Mouse (Mus musculus) intestine, embryonic 15.5 days (tissue): Measurements from ENCODE around the gene Magoh. TPM values are rescaled to one million over a fixed set of nuclear protein-coding genes. Genes with fewer than 3 reads are reported as not detected.

Experiments
- ATAC-seq: fragments of 200-750 bp; cut with Nextera tagmentation; 2 replicates; pipeline ENCODE4 v1.8.0; 2017; ENCODE audit warnings: moderate TSS enrichment, moderate library complexity
- H3K27ac ChIP-seq: fragments of 300-500 bp; sonication (generic); 2 replicates; pipeline ENCODE4 v1.5.1; 2015; ENCODE audit warnings: mild to moderate bottlenecking, inconsistent platforms
- H3K27me3 ChIP-seq: fragments of 300-500 bp; sonication (generic); replicated peaks from 2 replicates; pipeline ENCODE4 v1.6.1; 2015; ENCODE audit warnings: inconsistent platforms
- H3K36me3 ChIP-seq: fragments of 300-500 bp; sonication (generic); 2 replicates; pipeline ENCODE4 v1.6.1; 2015; ENCODE audit warnings: inconsistent platforms
- H3K4me1 ChIP-seq: fragments of 300-500 bp; sonication (generic); replicated peaks from 2 replicates; pipeline ENCODE4 v1.6.1; 2015; ENCODE audit warnings: inconsistent platforms
- H3K4me2 ChIP-seq: fragments of 300-500 bp; sonication (generic); replicated peaks from 2 replicates; pipeline ENCODE4 v1.6.1; 2015; ENCODE audit warnings: mild to moderate bottlenecking, inconsistent platforms
- H3K4me3 ChIP-seq: fragments of 300-500 bp; sonication (generic); replicated peaks from 2 replicates; pipeline ENCODE4 v1.5.1; 2015; ENCODE audit warnings: inconsistent platforms
- H3K9ac ChIP-seq: fragments of 300-500 bp; sonication (generic); 2 replicates; pipeline ENCODE4 v1.6.1; 2015; ENCODE audit warnings: inconsistent platforms
- H3K9me3 ChIP-seq: fragments of 300-500 bp; sonication (generic); 2 replicates; pipeline ENCODE4 v1.6.1; 2016; ENCODE audit warnings: inconsistent platforms
- WGBS: fragments of 180-500 bp; shearing (Covaris S2); methylation state at CpG from one replicate; pipeline ENCODE4 v1.1.7; 2015; 5-methylcytosine and 5-hydroxymethylcytosine counted together
- polyA plus RNA-seq: library from polyadenylated mRNA; unstranded; fragments of >200 nt; fragmentation: Nextera tagmentation; extraction: Ambion mirVana; gene quantifications from 2 replicates; pipeline ENCODE4 v1.2.1, GENCODE M21; 2015

Magoh gene
- 160 and 194 TPM in 2 replicates for polyA plus RNA-seq

DNA sequence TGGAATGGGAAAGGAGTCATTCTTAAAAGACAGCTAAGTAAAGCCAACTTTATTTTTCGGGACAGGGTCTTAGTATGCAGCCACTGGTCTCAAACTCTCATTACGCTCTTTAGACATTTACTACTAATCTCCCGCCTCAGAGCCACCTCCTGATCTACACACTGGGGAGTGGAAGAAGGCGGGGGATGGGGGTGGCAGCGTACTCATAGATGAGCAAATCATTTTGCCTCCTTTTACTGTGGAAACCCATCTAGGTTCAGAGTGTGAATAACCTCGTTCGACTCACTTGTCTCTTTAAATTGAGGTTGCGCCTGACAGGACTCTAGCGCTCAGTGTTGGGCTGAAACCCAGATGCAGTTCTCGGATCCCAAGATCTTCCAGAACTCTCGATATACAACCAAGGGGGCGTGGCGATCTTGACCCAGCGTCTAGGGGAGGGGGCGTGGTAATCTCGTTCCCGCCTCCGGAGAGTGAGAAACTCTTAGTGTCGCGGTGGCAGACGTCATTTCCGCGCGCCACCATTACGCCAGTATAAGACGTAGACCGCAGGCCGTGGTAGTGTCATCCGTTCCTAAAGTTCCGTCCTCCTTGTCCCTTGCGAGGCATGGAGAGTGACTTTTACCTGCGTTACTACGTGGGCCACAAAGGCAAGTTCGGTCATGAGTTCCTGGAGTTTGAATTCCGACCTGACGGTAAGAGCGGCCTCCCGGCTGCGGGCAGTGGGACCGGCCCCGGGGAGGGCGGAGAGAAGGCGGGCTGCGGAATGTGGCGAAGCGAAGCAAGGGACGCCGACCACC is at the start of gene Magoh:
Magoh (plus strand) TSS at position 502 of the 797 bp plus-strand sequence.
- peak; percentile 97 for ATAC-seq
- H3K36me3 ChIP-seq: peaks cover 18% of the 10 kb centered on the region
- WGBS: 2% methylated on average over 48 of the region's 48 CpGs
- peak within 1 kb of the TSS; percentile 76 for H3K4me2 ChIP-seq
- peaks cover 6% of the 10 kb centered on the region; the same call in 1 of the 2 replicates for H3K4me1 ChIP-seq
- H3K27ac ChIP-seq: peak within 1 kb of the TSS; percentile 68; the same call in 1 of the 2 replicates
- no peaks in the 10 kb centered on the region for H3K9me3 ChIP-seq
- H3K9ac ChIP-seq: peak within 1 kb of the TSS; percentile 85
- peak within 1 kb of the TSS; percentile 82 for H3K4me3 ChIP-seq
- no peaks in the 10 kb centered on the region for H3K27me3 ChIP-seq

- Histone ChIP-seq H3K36me3 (no peaks in the 10 kb centered on the region), H3K9me3 (no peaks in the 10 kb centered on the region), H3K4me2 (no peak overlapping the region), H3K27ac (no peak overlapping the region), H3K9ac (no peak overlapping the region), H3K27me3 (no peaks in the 10 kb centered on the region), H3K4me1 (peaks cover 27% of the 10 kb centered on the region), H3K4me3 (no peak overlapping the region)
- WGBS: 78% methylated on average over 10 of the region's 10 CpGs
- no peak for ATAC-seq
These were observed 49.4 kb upstream of the Magoh start for GRCm38 (mm10) chr4:107830189-107830588.

DNA sequence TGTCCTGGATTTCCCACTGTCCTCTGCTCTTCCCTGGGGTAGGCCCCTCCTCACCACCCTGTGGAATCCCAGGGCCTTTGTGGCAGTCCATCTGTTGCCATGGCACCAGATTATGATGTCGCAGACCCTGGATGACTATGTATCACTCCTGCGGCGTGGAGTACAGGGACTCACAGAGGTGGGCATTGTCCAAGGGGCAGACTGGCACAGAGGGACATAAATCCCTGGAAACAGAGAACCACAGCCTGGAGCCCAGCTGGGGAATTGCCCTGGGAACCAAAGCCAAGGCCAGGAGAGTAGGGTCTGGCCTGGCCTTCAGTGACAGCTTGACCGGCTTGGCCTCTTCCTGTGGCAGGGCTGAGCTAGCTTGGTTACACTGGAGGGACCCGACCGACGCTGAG is 48.7 kb upstream of the Magoh start:
- no peak overlapping the region for H3K27ac ChIP-seq
- peaks cover 32% of the 10 kb centered on the region for H3K4me1 ChIP-seq
- no peaks in the 10 kb centered on the region for H3K27me3 ChIP-seq
- no peak for ATAC-seq
- no peaks in the 10 kb centered on the region for H3K36me3 ChIP-seq
- no peak overlapping the region for H3K4me3 ChIP-seq
- H3K4me2 ChIP-seq: no peak overlapping the region
- H3K9me3 ChIP-seq: no peaks in the 10 kb centered on the region
- no peak overlapping the region for H3K9ac ChIP-seq
- 73% methylated on average over 7 of the region's 7 CpGs for WGBS

DNA sequence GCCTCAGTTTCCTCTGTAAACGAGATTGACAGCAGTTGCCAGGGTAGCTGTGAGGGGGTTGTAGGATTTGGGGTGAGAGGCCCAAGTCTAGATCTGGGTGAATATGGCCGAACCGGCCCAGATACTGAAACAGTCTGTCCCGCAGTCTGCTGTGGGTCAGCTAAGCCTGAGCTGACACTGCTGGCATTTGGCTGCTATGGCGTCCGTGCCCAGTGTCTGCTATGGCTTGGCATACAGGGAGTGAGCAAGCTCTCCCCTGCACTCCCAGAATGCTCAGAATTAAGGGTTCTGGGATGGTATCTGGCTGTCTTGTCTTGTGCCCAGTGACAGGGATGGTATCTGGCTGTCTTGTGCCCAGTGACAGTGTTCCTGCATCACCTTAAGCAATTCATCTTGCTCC is 47.9 kb upstream of the Magoh start:
- Histone ChIP-seq H3K4me1 (peaks cover 36% of the 10 kb centered on the region), H3K27me3 (no peaks in the 10 kb centered on the region), H3K4me3 (no peak overlapping the region), H3K9ac (no peak overlapping the region), H3K36me3 (no peaks in the 10 kb centered on the region), H3K9me3 (no peaks in the 10 kb centered on the region), H3K4me2 (no peak overlapping the region), H3K27ac (no peak overlapping the region)
- no peak for ATAC-seq
- WGBS: 89% methylated on average over 6 of the region's 6 CpGs

DNA sequence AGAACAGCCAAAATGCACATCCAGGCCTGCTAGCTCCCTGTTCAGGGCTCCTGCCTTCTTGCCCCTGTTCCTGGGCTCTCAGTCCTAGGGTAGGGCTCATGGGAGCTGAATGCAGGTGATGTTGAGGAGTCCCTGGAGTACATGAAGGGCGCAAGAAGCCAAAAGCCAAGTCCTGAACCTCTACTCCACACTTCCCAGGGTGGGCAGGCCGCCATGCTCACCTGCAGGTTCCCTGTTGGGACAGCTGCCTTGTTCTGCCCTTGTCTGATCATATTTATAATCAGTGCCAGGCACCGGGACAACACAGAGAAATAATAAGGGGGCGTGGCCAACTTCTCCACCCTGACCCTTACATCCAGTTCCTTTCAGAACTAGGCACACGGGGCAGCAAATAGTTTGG is 46.0 kb upstream of the Magoh start:
- no peak overlapping the region for H3K4me2 ChIP-seq
- H3K4me1 ChIP-seq: peaks cover 35% of the 10 kb centered on the region
- no peak overlapping the region for H3K9ac ChIP-seq
- H3K36me3 ChIP-seq: no peaks in the 10 kb centered on the region
- H3K9me3 ChIP-seq: no peaks in the 10 kb centered on the region
- no peak overlapping the region for H3K4me3 ChIP-seq
- no peak for ATAC-seq
- no peak overlapping the region for H3K27ac ChIP-seq
- 78% methylated on average over 5 of the region's 5 CpGs for WGBS
- no peaks in the 10 kb centered on the region for H3K27me3 ChIP-seq

DNA sequence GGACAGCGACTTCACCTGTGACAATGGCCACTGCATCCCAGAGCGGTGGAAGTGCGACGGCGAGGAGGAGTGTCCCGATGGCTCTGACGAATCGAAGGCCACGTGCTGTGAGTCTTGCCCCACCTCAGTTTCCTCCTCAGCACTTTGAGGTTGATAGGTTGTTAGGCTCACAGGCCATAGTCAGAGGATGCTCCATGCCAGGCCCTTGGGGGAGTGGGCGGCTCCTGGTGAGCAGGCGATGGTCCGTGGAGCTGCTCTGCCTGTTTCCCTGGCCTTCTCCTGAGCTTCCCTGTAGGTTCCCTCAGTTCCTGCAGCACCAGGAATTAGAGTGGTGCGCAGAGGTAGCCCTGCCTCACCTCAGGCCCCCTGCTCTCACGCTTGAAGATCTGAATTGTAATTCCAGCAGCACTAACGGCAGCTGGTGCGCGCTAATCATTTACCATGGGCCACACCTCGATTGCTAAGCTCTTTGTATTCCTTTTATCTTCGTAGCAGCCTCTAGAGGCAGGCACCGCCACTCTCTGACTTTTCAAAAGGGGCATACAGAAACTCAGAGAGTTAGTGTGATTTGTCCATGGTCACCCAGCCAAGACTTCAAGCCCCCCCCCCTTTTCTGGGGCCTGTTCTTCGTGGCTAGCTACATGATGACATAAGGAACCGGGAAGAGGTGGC is 44.8 kb upstream of the Magoh start:
- 52% methylated on average over 22 of the region's 22 CpGs for WGBS
- H3K4me2 ChIP-seq: peak overlapping the region; percentile 15; the same call in 1 of the 2 replicates
- peak; percentile 87 for ATAC-seq
- peaks cover 23% of the 10 kb centered on the region for H3K4me1 ChIP-seq
- no peaks in the 10 kb centered on the region for H3K9me3 ChIP-seq
- no peak overlapping the region for H3K9ac ChIP-seq
- H3K27me3 ChIP-seq: no peaks in the 10 kb centered on the region
- no peak overlapping the region for H3K4me3 ChIP-seq
- H3K27ac ChIP-seq: no peak overlapping the region; the same call in 1 of the 2 replicates
- H3K36me3 ChIP-seq: no peaks in the 10 kb centered on the region

DNA sequence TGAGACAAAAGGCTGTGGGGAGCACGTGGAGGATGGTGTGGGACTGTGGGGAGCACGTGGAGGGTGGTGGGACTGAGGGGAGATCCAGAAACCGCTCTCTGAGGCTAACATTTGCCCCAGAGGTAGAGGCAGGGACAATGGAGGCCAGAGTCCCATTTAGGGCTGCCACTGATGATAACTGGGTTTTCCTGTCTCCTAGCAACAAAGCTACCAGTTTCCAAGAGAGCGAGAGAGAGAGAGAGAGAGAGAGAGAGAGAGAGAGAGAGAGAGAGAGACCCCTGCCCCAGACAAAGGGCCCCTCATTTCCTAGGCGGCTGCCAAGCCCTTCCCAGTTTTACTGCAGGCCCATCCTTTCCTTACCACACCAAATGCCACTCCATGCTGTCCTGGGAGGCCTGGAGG is 44.0 kb upstream of the Magoh start:
- no peaks in the 10 kb centered on the region for H3K9me3 ChIP-seq
- 0 out of 2 replicates have a peak, but pooled peaks have one; percentile 6 for ATAC-seq
- no peak overlapping the region for H3K9ac ChIP-seq
- no peaks in the 10 kb centered on the region for H3K36me3 ChIP-seq
- no peak overlapping the region for H3K27ac ChIP-seq
- no peak overlapping the region for H3K4me3 ChIP-seq
- H3K4me2 ChIP-seq: no peak overlapping the region
- H3K4me1 ChIP-seq: peaks cover 20% of the 10 kb centered on the region
- 56% methylated on average over 5 of the region's 5 CpGs for WGBS
- no peaks in the 10 kb centered on the region for H3K27me3 ChIP-seq

DNA sequence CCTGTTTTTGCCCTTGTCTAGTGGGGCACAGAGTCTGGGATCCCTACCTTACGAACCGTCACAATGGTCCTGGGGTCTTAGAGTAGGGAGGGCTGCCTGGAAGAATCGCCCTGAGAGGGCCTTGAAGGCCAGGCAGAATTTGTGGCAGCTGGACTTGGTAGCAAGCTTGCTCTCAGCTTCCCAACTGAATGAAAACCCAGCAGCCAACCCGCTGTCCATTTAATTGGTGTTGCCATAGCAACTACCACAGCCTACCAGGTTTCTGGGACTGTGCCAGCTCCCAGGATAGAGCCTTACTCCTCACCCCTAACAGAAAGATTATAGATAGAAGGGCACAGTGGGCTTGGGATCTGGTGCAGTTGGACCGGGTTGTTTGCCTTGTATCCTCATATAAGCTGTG is 42.8 kb upstream of the Magoh start:
- H3K4me3 ChIP-seq: no peak overlapping the region
- 74% methylated on average over 5 of the region's 5 CpGs for WGBS
- no peak overlapping the region for H3K4me2 ChIP-seq
- no peak overlapping the region for H3K9ac ChIP-seq
- peaks cover 20% of the 10 kb centered on the region for H3K4me1 ChIP-seq
- no peaks in the 10 kb centered on the region for H3K9me3 ChIP-seq
- ATAC-seq: no peak
- H3K27ac ChIP-seq: no peak overlapping the region
- no peaks in the 10 kb centered on the region for H3K36me3 ChIP-seq
- H3K27me3 ChIP-seq: no peaks in the 10 kb centered on the region

GRCm38 (mm10) chr4:107837910-107838309 is 41.6 kb upstream of the Magoh start:
- 86% methylated on average over 3 of the region's 3 CpGs for WGBS
- H3K27me3 ChIP-seq: no peaks in the 10 kb centered on the region
- ATAC-seq: no peak
- no peaks in the 10 kb centered on the region for H3K36me3 ChIP-seq
- no peak overlapping the region for H3K4me2 ChIP-seq
- no peaks in the 10 kb centered on the region for H3K9me3 ChIP-seq
- H3K4me3 ChIP-seq: no peak overlapping the region
- H3K27ac ChIP-seq: no peak overlapping the region
- no peak overlapping the region for H3K9ac ChIP-seq
- H3K4me1 ChIP-seq: peaks cover 20% of the 10 kb centered on the region

- no peaks in the 10 kb centered on the region for H3K9me3 ChIP-seq
- 91% methylated on average over 8 of the region's 8 CpGs for WGBS
- H3K36me3 ChIP-seq: no peaks in the 10 kb centered on the region
- no peak overlapping the region for H3K4me2 ChIP-seq
- no peaks in the 10 kb centered on the region for H3K4me1 ChIP-seq
- H3K4me3 ChIP-seq: no peak overlapping the region
- ATAC-seq: no peak
- H3K27ac ChIP-seq: no peak overlapping the region
- peaks cover 14% of the 10 kb centered on the region for H3K27me3 ChIP-seq
- no peak overlapping the region for H3K9ac ChIP-seq
These were observed 35.9 kb upstream of the Magoh start for GRCm38 (mm10) chr4:107843687-107844086.

GRCm38 (mm10) chr4:107844971-107845370 is 34.6 kb upstream of the Magoh start:
- 2% methylated on average over 10 of the region's 10 CpGs for WGBS
- no peak for ATAC-seq
- no peak overlapping the region for H3K27ac ChIP-seq

GRCm38 (mm10) chr4:107846795-107847194 is 32.8 kb upstream of the Magoh start:
- ATAC-seq: no peak
- 66% methylated on average over 7 of the region's 7 CpGs for WGBS
- Histone ChIP-seq H3K4me2 (no peak overlapping the region), H3K9me3 (no peaks in the 10 kb centered on the region), H3K27ac (no peak overlapping the region), H3K36me3 (no peaks in the 10 kb centered on the region), H3K4me3 (no peak overlapping the region), H3K4me1 (no peaks in the 10 kb centered on the region), H3K27me3 (peaks cover 14% of the 10 kb centered on the region), H3K9ac (no peak overlapping the region)

More at GRCm38 (mm10) chr4:107844971-107845370, 34.6 kb upstream of the Magoh start:
- Histone ChIP-seq H3K9me3 (no peaks in the 10 kb centered on the region), H3K9ac (no peak overlapping the region), H3K4me2 (no peak overlapping the region), H3K27me3 (peaks cover 14% of the 10 kb centered on the region), H3K4me3 (no peak overlapping the region), H3K36me3 (no peaks in the 10 kb centered on the region), H3K4me1 (no peaks in the 10 kb centered on the region)
